Mouse (Mus musculus): Measurements from ENCODE around the gene Fbxo41. TPM values are rescaled to one million over a fixed set of nuclear protein-coding genes. Genes with fewer than 3 reads are reported as not detected.
A peak's percentile ranks its signal among the peaks of the same experiment; 100 is the strongest.

The Fbxo41 gene
- polyA plus RNA-seq, 1 experiment from 2014 or later: 0.10 TPM

DNA sequence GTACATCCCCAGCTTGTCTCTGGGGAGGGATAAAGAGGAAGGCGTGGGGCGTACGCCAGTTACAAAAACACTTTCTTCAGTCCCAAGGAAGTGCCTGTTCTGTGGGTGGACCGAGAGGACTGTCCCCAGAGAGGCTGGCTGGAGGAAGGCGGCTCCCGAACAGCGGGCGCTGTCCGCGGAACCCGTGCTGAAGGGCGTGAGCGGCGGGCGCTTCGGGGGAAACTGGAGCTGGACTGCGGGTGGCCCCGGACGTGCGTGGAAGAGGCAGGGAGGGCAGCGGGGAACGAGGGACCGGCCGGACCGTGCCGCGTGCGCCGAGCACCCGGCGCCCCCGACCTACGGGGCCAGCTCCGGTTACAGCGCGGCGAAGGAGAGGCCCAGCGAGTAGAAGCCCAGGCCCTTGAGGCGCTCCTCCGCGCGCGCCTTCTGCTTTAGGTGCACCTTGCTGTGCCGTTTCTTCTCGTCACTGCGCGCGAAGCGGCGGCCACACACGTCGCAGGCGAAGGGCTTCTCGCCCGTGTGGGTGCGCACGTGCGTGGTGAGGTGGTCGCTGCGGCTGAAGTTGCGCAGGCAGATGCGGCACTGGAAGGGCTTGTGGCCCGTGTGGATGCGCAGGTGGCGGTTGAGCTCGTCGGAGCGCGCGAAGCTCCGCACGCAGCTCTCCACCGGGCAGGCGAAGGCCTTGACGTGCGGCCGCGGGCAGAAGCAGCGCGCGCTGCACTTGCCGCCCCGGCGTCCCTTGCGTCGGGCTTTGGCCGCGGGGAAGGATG is 8.7 kb upstream of the Fbxo41 start:
- Histone ChIP-seq H3K9ac (ENCODE audit: low read length) (no peak overlapping the region), H3K9me3 (ENCODE audit: control insufficient read depth, low read length) (no peaks in the 10 kb centered on the region)
- TF ChIP-seq EP300 (optimal IDR thresholded peaks at IDR 0.05) (no peak), CTCF (IDR thresholded peaks at IDR 0.05; ENCODE audit: low read depth) (no peak)

DNA sequence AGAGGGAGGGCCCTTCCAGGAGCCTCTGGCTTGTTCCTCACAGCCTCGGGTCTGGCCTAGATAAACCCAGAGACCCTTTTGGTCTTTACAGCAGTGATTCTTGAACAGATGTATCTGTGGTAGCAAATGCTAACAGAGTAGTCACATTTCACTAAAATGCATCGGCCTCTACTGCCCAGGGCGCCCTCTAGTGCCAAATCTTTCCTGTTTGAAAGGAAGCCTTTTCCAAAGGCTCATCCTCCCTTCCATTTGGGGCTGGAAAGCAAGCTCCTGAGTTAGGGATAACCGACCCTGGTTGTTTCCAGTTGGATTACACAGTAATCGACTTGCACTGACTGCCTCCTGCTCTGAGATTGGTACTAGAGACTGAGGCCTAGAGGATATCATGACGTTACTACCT is 7.7 kb upstream of the Fbxo41 start:
- TF ChIP-seq CTCF (IDR thresholded peaks at IDR 0.05; ENCODE audit: low read depth) (peak; percentile 71), EP300 (optimal IDR thresholded peaks at IDR 0.05) (no peak)
- 5% methylated on average over 6 of the region's 6 CpGs for WGBS
- H3K4me2 ChIP-seq (replicated peaks; ENCODE audit: low read depth): no peak overlapping the region
- H3K27me3 ChIP-seq (ENCODE audit: control insufficient read depth, insufficient read depth, low read length): peaks cover 34% of the 10 kb centered on the region
- peak; percentile 59 for DNase-seq (ENCODE audit: low spot score)
- no peak for ATAC-seq (ENCODE audit: low FRiP score, low TSS enrichment)
- H3K4me3 ChIP-seq (ENCODE audit: low read depth, low read length): no peak overlapping the region
- no peaks in the 10 kb centered on the region for H3K9me3 ChIP-seq (ENCODE audit: control insufficient read depth, low read length)
- no peaks in the 10 kb centered on the region for H3K36me3 ChIP-seq (ENCODE audit: control insufficient read depth, insufficient read depth, low read length)
- H3K27ac ChIP-seq (replicated peaks): no peak overlapping the region
- no peak overlapping the region for H3K9ac ChIP-seq (ENCODE audit: low read length)
- H3K4me1 ChIP-seq (replicated peaks; ENCODE audit: control insufficient read depth, insufficient read depth): no peaks in the 10 kb centered on the region; the same call in 1 of the 2 replicates

More for the DNA sequence above, 8.7 kb upstream of the Fbxo41 start:
- WGBS: under 1% methylated on average over 70 of the region's 88 CpGs
- Histone ChIP-seq H3K27me3 (ENCODE audit: control insufficient read depth, insufficient read depth, low read length) (peaks cover 34% of the 10 kb centered on the region), H3K4me2 (replicated peaks; ENCODE audit: low read depth) (peak overlapping the region; percentile 37), H3K27ac (replicated peaks) (no peak overlapping the region), H3K36me3 (ENCODE audit: control insufficient read depth, insufficient read depth, low read length) (no peaks in the 10 kb centered on the region), H3K4me1 (replicated peaks; ENCODE audit: control insufficient read depth, insufficient read depth) (no peaks in the 10 kb centered on the region; the same call in 1 of the 2 replicates), H3K4me3 (ENCODE audit: low read depth, low read length) (peak overlapping the region; percentile 40)
- DNase-seq (ENCODE audit: low spot score): peak; percentile 77
- no peak for ATAC-seq (ENCODE audit: low FRiP score, low TSS enrichment)

DNA sequence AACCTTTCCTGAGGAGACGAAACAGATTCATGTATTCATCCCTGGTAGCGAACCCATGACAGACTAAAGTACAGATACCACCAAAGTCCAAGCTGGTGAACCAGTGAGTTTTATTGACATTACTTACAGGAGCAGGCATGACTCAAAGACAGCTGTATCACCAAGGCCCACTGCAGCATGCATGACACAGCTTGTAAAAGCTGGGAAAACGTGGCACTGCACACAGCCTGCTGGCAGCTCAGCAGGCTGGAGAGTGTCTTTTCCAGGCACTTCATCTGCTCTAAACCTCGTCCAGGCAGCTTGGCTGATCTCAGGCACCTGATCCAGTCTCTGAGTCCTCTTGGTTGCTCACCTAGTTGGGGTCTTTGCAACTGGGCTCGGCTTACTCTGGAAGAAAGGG is 5.8 kb upstream of the Fbxo41 start:
- DNase-seq (ENCODE audit: low spot score) (no peak), ATAC-seq (ENCODE audit: low FRiP score, low TSS enrichment) (no peak)
- Histone ChIP-seq H3K9ac (ENCODE audit: low read length) (no peak overlapping the region), H3K4me2 (replicated peaks; ENCODE audit: low read depth) (no peak overlapping the region), H3K27ac (replicated peaks) (no peak overlapping the region), H3K4me3 (ENCODE audit: low read depth, low read length) (no peak overlapping the region), H3K27me3 (ENCODE audit: control insufficient read depth, insufficient read depth, low read length) (peaks cover 33% of the 10 kb centered on the region), H3K9me3 (ENCODE audit: control insufficient read depth, low read length) (no peaks in the 10 kb centered on the region), H3K4me1 (replicated peaks; ENCODE audit: control insufficient read depth, insufficient read depth) (no peaks in the 10 kb centered on the region; the same call in 1 of the 2 replicates), H3K36me3 (ENCODE audit: control insufficient read depth, insufficient read depth, low read length) (no peaks in the 10 kb centered on the region)
- 42% methylated on average over 5 of the region's 5 CpGs for WGBS
- no peak for TF ChIP-seq CTCF (IDR thresholded peaks at IDR 0.05; ENCODE audit: low read depth)
- TF ChIP-seq EP300 (optimal IDR thresholded peaks at IDR 0.05): no peak

DNA sequence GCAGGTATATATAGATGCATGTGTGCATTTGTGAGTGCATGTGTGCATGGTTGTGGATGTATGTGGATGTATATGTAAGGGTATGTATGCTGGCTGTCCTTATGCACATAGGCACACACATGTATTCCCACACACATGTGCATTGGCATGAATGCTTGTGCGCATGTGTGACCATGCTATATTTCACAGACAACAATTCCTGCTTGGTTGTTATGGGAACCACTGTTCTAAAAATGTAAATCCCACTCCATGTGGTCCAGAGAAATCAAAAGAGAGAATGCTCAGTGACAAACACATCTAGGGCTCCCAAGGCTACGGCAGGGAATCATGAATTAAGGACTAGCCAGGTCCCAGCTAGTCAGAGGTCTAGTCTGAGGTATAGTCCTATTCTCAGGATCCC is 2.1 kb upstream of the Fbxo41 start:
- Histone ChIP-seq H3K27me3 (ENCODE audit: control insufficient read depth, insufficient read depth, low read length) (no peaks in the 10 kb centered on the region), H3K27ac (replicated peaks) (no peak overlapping the region), H3K4me1 (replicated peaks; ENCODE audit: control insufficient read depth, insufficient read depth) (peaks cover 4% of the 10 kb centered on the region; the same call in 1 of the 2 replicates), H3K4me2 (replicated peaks; ENCODE audit: low read depth) (no peak overlapping the region), H3K4me3 (ENCODE audit: low read depth, low read length) (no peak overlapping the region), H3K9ac (ENCODE audit: low read length) (no peak overlapping the region), H3K36me3 (ENCODE audit: control insufficient read depth, insufficient read depth, low read length) (no peaks in the 10 kb centered on the region), H3K9me3 (ENCODE audit: control insufficient read depth, low read length) (no peaks in the 10 kb centered on the region)
- WGBS: 78% methylated on average over 2 of the region's 2 CpGs
- DNase-seq (ENCODE audit: low spot score) (no peak), ATAC-seq (ENCODE audit: low FRiP score, low TSS enrichment) (no peak)
- TF ChIP-seq EP300 (optimal IDR thresholded peaks at IDR 0.05) (no peak), CTCF (IDR thresholded peaks at IDR 0.05; ENCODE audit: low read depth) (no peak)

DNA sequence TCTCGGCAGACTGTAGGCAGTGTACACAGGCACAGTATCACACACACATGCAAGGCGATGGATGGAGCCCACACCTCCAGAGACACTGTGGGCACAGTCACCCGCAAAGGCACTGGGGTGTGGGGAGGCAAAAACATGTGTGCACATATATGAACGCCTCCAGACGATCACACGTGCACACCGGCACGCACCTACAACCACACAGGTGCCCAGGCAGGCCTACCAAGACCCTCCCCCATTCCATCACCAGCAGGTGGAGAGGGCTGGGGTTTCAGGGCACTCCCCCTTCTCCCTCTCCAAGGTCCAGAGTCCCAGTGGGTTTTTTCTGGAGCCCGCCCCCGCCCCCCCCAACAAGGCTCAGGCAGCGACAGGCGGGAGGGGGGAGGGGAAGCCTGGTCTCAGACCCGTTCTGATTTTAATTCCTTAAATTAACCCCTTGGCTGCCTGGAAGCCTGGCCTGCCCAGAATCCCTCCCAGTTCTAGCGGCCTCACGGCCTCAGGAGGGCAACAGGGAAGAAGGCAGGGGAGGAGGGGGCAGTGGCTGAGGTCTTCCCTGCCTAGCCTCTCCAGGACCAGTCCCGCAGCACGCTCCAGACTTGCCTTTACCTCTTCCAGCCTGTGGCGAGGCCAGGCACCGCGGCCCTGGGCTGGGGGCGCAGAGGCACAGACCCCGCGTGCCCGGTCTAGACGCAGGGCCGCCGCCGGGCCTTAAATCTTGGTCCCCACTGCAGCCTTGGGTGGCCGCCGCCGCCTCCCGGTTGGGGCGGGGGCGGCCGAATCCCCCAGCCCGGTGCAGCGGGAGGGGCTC is 487 bp downstream of the Fbxo41 start:
- Histone ChIP-seq H3K9me3 (ENCODE audit: control insufficient read depth, low read length) (no peaks in the 10 kb centered on the region), H3K9ac (ENCODE audit: low read length) (peak overlapping the region; percentile 51; the same call in 1 of the 2 replicates), H3K4me2 (replicated peaks; ENCODE audit: low read depth) (peak overlapping the region; percentile 96), H3K27me3 (ENCODE audit: control insufficient read depth, insufficient read depth, low read length) (no peaks in the 10 kb centered on the region), H3K4me3 (ENCODE audit: low read depth, low read length) (peak overlapping the region; percentile 54), H3K27ac (replicated peaks) (no peak overlapping the region), H3K36me3 (ENCODE audit: control insufficient read depth, insufficient read depth, low read length) (no peaks in the 10 kb centered on the region), H3K4me1 (replicated peaks; ENCODE audit: control insufficient read depth, insufficient read depth) (peaks cover 4% of the 10 kb centered on the region; the same call in 1 of the 2 replicates)
- 3% methylated on average over 32 of the region's 37 CpGs for WGBS
- no peak for DNase-seq (ENCODE audit: low spot score)
- ATAC-seq (ENCODE audit: low FRiP score, low TSS enrichment): peak; percentile 59
- TF ChIP-seq EP300 (optimal IDR thresholded peaks at IDR 0.05): no peak
- TF ChIP-seq CTCF (IDR thresholded peaks at IDR 0.05; ENCODE audit: low read depth): no peak

Measured in stomach, postnatal 0 days (tissue).